Mouse (Mus musculus): ENCODE results near the gene Ntrk3. TPM values are rescaled to one million over a fixed set of nuclear protein-coding genes. Genes with fewer than 3 reads are reported as not detected.

Gene Ntrk3
- 1.7 and 2.1 TPM in 2 replicates for polyA plus RNA-seq (2015; fragmentation: Nextera tagmentation; extraction: Ambion mirVana)

GRCm38 (mm10) chr7:78737614-78738210, at the start of gene Ntrk3:
Gene Ntrk3, minus strand, starts transcription at chr7:78738012.
- Histone ChIP-seq H3K9ac (no peak within 1 kb of the TSS), H3K4me3 (no peak within 1 kb of the TSS), H3K27ac (no peak within 1 kb of the TSS), H3K36me3 (no peaks in the 10 kb centered on the region), H3K27me3 (no peaks in the 10 kb centered on the region), H3K9me3 (no peaks in the 10 kb centered on the region), H3K4me2 (no peak within 1 kb of the TSS), H3K4me1 (no peaks in the 10 kb centered on the region)
- no peak for ATAC-seq (ENCODE audit: insufficient number of reproducible peaks, insufficient read depth, low FRiP score, low TSS enrichment, low read depth)
- 87% methylated on average over 5 of the region's 5 CpGs for WGBS

GRCm38 (mm10) chr7:78785906-78786305, 48.1 kb upstream of the Ntrk3 start:
- no peak for ATAC-seq (ENCODE audit: insufficient number of reproducible peaks, insufficient read depth, low FRiP score, low TSS enrichment, low read depth)
- H3K9me3 ChIP-seq: no peaks in the 10 kb centered on the region
- peaks cover 51% of the 10 kb centered on the region for H3K36me3 ChIP-seq
- H3K27me3 ChIP-seq: no peaks in the 10 kb centered on the region
- no peak overlapping the region for H3K9ac ChIP-seq
- H3K27ac ChIP-seq: no peak overlapping the region
- no peak overlapping the region for H3K4me2 ChIP-seq
- peaks cover 19% of the 10 kb centered on the region for H3K4me1 ChIP-seq
- 81% methylated on average over 5 of the region's 5 CpGs for WGBS
- H3K4me3 ChIP-seq: no peak overlapping the region

- peak; percentile 94 for ATAC-seq (ENCODE audit: insufficient number of reproducible peaks, insufficient read depth, low FRiP score, low TSS enrichment, low read depth)
- Histone ChIP-seq H3K4me1 (peaks cover 19% of the 10 kb centered on the region), H3K27ac (peak within 1 kb of the TSS; percentile 55), H3K9ac (peak within 1 kb of the TSS; percentile 90), H3K36me3 (peaks cover 45% of the 10 kb centered on the region), H3K4me3 (peak within 1 kb of the TSS; percentile 88), H3K4me2 (peak within 1 kb of the TSS; percentile 85), H3K27me3 (no peaks in the 10 kb centered on the region), H3K9me3 (no peaks in the 10 kb centered on the region)
- WGBS: under 1% methylated on average over 44 of the region's 44 CpGs
Observed at GRCm38 (mm10) chr7:78782639-78783581, 45.1 kb upstream of the Ntrk3 start, which contains the start of the genes Mrps11 and Mrpl46. Gene Mrps11, plus strand, starts transcription at chr7:78783119. Gene Mrpl46, minus strand, starts transcription at chr7:78783531.

DNA sequence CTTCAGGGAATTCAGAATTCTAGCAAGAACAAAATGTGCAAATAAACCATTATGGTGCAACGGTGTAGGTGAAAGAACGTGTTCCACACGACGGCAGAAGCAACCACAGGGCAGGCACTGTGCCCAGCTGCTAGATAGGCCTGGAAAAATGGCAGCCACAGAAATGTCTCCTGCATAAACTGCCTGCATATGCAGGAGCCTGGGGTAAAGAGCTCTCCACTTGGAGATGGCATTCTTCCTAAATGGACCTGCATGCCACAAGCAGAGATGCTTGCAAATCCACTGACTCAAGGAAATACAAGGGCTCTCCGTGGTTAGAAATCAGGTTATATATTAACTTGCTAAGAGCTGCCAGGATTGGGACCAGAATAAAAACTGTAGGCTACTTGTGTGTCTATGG, 40.9 kb upstream of the Ntrk3 start:
- Histone ChIP-seq H3K9me3 (no peaks in the 10 kb centered on the region), H3K4me3 (no peak overlapping the region), H3K4me2 (no peak overlapping the region), H3K36me3 (peaks cover 60% of the 10 kb centered on the region), H3K4me1 (peaks cover 9% of the 10 kb centered on the region), H3K27me3 (no peaks in the 10 kb centered on the region), H3K27ac (no peak overlapping the region), H3K9ac (no peak overlapping the region)
- WGBS: 93% methylated on average over 5 of the region's 5 CpGs
- ATAC-seq (ENCODE audit: insufficient number of reproducible peaks, insufficient read depth, low FRiP score, low TSS enrichment, low read depth): no peak

- Histone ChIP-seq H3K4me2 (no peak overlapping the region), H3K9me3 (no peaks in the 10 kb centered on the region), H3K27ac (no peak overlapping the region), H3K4me3 (no peak overlapping the region), H3K36me3 (peaks cover 32% of the 10 kb centered on the region), H3K9ac (no peak overlapping the region), H3K27me3 (0 out of 2 replicates have a peak, but pooled peaks cover under 1% of the 10 kb centered on the region), H3K4me1 (no peaks in the 10 kb centered on the region; the same call in 1 of the 2 replicates)
- WGBS: 77% methylated on average over 5 of the region's 5 CpGs
- ATAC-seq (ENCODE audit: insufficient number of reproducible peaks, insufficient read depth, low FRiP score, low TSS enrichment, low read depth): no peak
Observed at GRCm38 (mm10) chr7:78770936-78771335, 33.1 kb upstream of the Ntrk3 start.

DNA sequence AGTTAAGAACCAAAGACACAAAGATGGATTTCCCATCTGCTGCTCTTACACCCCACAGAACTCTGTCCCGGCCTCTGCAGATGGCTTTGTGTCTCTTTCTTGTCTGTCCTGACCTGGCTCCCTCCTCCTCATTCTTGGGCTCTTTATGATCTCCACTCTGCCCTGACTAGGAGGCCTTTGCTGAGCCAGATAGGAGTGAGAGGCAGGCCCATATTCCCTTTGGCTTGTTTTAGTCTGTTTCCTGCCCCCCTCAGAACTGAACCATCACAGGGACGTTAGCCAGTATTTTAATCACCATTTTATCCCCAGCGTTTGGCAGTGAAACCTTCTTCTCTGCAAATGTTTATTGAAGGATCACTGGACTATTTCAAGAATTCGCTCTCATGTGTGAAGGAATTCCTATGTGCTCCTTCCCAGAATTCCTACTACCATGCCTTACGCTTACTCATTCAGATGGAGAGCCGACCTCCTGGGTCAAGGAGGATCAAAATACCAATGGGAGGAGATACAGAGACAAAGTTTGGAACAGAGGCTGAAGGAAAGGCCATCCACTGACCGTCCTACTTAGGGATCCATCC, 31.4 kb upstream of the Ntrk3 start:
- 65% methylated on average over 7 of the region's 7 CpGs for WGBS
- H3K36me3 ChIP-seq: peaks cover 15% of the 10 kb centered on the region
- no peak overlapping the region for H3K27ac ChIP-seq
- no peak overlapping the region for H3K4me3 ChIP-seq
- no peak overlapping the region for H3K4me2 ChIP-seq
- H3K27me3 ChIP-seq: peaks cover 10% of the 10 kb centered on the region; the same call in 1 of the 2 replicates
- ATAC-seq (ENCODE audit: insufficient number of reproducible peaks, insufficient read depth, low FRiP score, low TSS enrichment, low read depth): no peak
- H3K9me3 ChIP-seq: no peaks in the 10 kb centered on the region
- no peaks in the 10 kb centered on the region; the same call in 1 of the 2 replicates for H3K4me1 ChIP-seq
- no peak overlapping the region for H3K9ac ChIP-seq

DNA sequence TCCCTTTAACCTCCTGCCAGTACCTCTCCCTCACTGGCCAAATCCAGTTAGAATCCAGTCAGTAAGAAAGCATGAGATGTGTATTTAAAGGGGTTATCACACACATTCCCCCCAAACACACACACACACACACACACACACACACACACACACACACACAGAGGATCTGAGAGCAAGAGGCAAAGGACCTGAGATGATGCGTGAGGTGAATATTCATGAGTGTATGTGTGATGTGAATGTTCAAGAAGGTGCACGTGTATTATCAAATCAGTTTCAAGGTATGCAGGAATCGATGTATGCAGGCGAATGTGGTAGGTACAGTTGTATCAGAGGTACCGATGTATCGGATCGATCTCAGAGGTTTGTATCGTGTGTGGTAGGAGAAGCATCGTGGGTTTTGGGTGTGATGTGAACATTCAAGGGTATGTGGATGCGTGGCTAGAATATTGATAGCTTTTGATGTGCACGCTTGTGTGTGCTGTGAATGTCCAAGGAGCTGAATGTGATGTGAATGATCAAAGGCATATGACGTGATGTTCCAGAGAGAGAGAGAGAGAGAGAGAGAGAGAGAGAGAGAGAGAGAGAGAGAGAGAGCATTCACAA, 30.2 kb upstream of the Ntrk3 start:
- Histone ChIP-seq H3K9ac (no peak overlapping the region), H3K4me2 (no peak overlapping the region), H3K4me3 (no peak overlapping the region), H3K36me3 (peaks cover 4% of the 10 kb centered on the region), H3K9me3 (no peaks in the 10 kb centered on the region), H3K4me1 (no peaks in the 10 kb centered on the region; the same call in 1 of the 2 replicates), H3K27me3 (peaks cover 10% of the 10 kb centered on the region; the same call in 1 of the 2 replicates), H3K27ac (no peak overlapping the region)
- no peak for ATAC-seq (ENCODE audit: insufficient number of reproducible peaks, insufficient read depth, low FRiP score, low TSS enrichment, low read depth)
- WGBS: 85% methylated on average over 12 of the region's 12 CpGs

GRCm38 (mm10) chr7:78766019-78766683, 28.3 kb upstream of the Ntrk3 start:
- no peak for ATAC-seq (ENCODE audit: insufficient number of reproducible peaks, insufficient read depth, low FRiP score, low TSS enrichment, low read depth)
- 23% methylated on average over 18 of the region's 18 CpGs for WGBS
- peaks cover 10% of the 10 kb centered on the region; the same call in 1 of the 2 replicates for H3K27me3 ChIP-seq
- H3K4me3 ChIP-seq: no peak overlapping the region
- H3K4me1 ChIP-seq: no peaks in the 10 kb centered on the region; the same call in 1 of the 2 replicates
- peak overlapping the region; percentile 28; the same call in 1 of the 2 replicates for H3K4me2 ChIP-seq
- no peak overlapping the region for H3K9ac ChIP-seq
- H3K27ac ChIP-seq: no peak overlapping the region
- H3K36me3 ChIP-seq: no peaks in the 10 kb centered on the region
- no peaks in the 10 kb centered on the region for H3K9me3 ChIP-seq

DNA sequence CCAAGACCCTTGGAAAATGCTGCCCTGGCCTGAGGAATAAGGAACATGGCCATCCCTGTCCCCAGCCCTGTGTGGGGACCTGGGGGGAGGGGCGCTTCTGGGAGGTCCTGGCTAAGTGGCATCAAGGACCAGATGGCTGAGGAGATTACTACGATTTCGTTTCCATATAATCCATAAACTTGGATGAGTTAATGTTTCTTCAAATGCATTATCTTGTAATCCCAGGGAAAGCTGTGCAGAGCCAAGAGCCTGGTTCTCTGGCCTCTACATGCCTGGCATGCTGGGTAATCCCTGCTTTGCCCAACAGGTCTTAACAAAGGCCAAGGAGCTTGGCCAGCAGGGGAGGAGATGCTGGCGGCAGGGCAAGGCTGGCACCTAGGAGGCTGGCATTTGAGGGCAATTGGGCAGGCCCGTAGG, 27.4 kb upstream of the Ntrk3 start:
- Histone ChIP-seq H3K4me3 (no peak overlapping the region), H3K9ac (no peak overlapping the region), H3K36me3 (no peaks in the 10 kb centered on the region), H3K9me3 (no peaks in the 10 kb centered on the region), H3K27me3 (peaks cover 10% of the 10 kb centered on the region; the same call in 1 of the 2 replicates), H3K4me2 (no peak overlapping the region), H3K27ac (no peak overlapping the region), H3K4me1 (no peaks in the 10 kb centered on the region; the same call in 1 of the 2 replicates)
- ATAC-seq (ENCODE audit: insufficient number of reproducible peaks, insufficient read depth, low FRiP score, low TSS enrichment, low read depth): no peak
- WGBS: 64% methylated on average over 5 of the region's 5 CpGs

GRCm38 (mm10) chr7:78763801-78764200, 26.0 kb upstream of the Ntrk3 start:
- Histone ChIP-seq H3K4me3 (no peak overlapping the region), H3K36me3 (no peaks in the 10 kb centered on the region), H3K9ac (no peak overlapping the region), H3K27me3 (peaks cover 10% of the 10 kb centered on the region; the same call in 1 of the 2 replicates), H3K27ac (no peak overlapping the region), H3K9me3 (no peaks in the 10 kb centered on the region), H3K4me1 (no peaks in the 10 kb centered on the region; the same call in 1 of the 2 replicates), H3K4me2 (no peak overlapping the region)
- WGBS: 87% methylated on average over 3 of the region's 3 CpGs
- no peak for ATAC-seq (ENCODE audit: insufficient number of reproducible peaks, insufficient read depth, low FRiP score, low TSS enrichment, low read depth)
